Mouse (Mus musculus): ENCODE data around the gene Galnt2. TPM values are rescaled to one million over a fixed set of nuclear protein-coding genes. Genes with fewer than 3 reads are reported as not detected.
A peak's percentile ranks its signal among the peaks of the same experiment; 100 is the strongest.

Galnt2 gene
- polyA plus RNA-seq, 1 experiment from 2014 or later, result 129 TPM

- in situ Hi-C loops (cut with MboI; ENCODE audit: low pct_unique_long_range_greater_than_20kb), result no loop called here
- no peaks in the 10 kb centered on the region for H3K27me3 ChIP-seq
- no peak for ATAC-seq
- DNase-seq (ENCODE audit: low read depth, low spot score), result no peak
- CTCF ChIA-PET, result interaction anchor here (0.7 to 3.5 kb wide), 6 partner anchors 10 to 28 kb away, joined by 3 to 20 read pairs (median 4); no protein-coding TSS in a partner anchor
- no peak for TF ChIP-seq CTCF (IDR thresholded peaks at IDR 0.05)
- POLR2A ChIA-PET, result no interaction called here
Observed at GRCm38 (mm10) chr8:124318612-124319315, 87.6 kb downstream of the Galnt2 start.

- ATAC-seq (no peak), DNase-seq (ENCODE audit: low read depth, low spot score) (no peak)
- no peak for TF ChIP-seq CTCF (IDR thresholded peaks at IDR 0.05)
- ChIA-PET POLR2A (no interaction called here), CTCF (interaction anchor here (1.3 to 1.4 kb wide), 2 partner anchors 10 to 21 kb away, joined by 3 to 6 read pairs; no protein-coding TSS in a partner anchor)
- in situ Hi-C loops (cut with MboI; ENCODE audit: low pct_unique_long_range_greater_than_20kb), result no loop called here
- no peaks in the 10 kb centered on the region for H3K27me3 ChIP-seq
Observed at GRCm38 (mm10) chr8:124319316-124319652, 88.1 kb downstream of the Galnt2 start.

- DNase-seq (ENCODE audit: low read depth, low spot score) (no peak), ATAC-seq (no peak)
- in situ Hi-C loops (cut with MboI; ENCODE audit: low pct_unique_long_range_greater_than_20kb), result no loop called here
- ChIA-PET POLR2A (interaction anchor here (0.7 to 1.8 kb wide), 3 partner anchors 10 to 56 kb away, joined by 3 to 8 read pairs (median 3); no protein-coding TSS in a partner anchor), CTCF (interaction anchor here (1.2 kb wide), 1 partner anchor 81 kb away, joined by 3 read pairs; no protein-coding TSS in a partner anchor)
- no peaks in the 10 kb centered on the region for H3K27me3 ChIP-seq
- no peak for TF ChIP-seq CTCF (IDR thresholded peaks at IDR 0.05)
Observed at GRCm38 (mm10) chr8:124321227-124321840, 90.1 kb downstream of the Galnt2 start.

- ATAC-seq (no peak), DNase-seq (ENCODE audit: low read depth, low spot score) (no peak)
- in situ Hi-C loops (cut with MboI; ENCODE audit: low pct_unique_long_range_greater_than_20kb), result no loop called here
- no peaks in the 10 kb centered on the region for H3K27me3 ChIP-seq
- CTCF ChIA-PET, result no interaction called here
- no peak for TF ChIP-seq CTCF (IDR thresholded peaks at IDR 0.05)
- POLR2A ChIA-PET, result no interaction called here
Observed at GRCm38 (mm10) chr8:124323356-124323755, 92.2 kb downstream of the Galnt2 start.

- DNase-seq (ENCODE audit: low read depth, low spot score), result no peak
- ATAC-seq, result no peak
- no peaks in the 10 kb centered on the region for H3K27me3 ChIP-seq
- TF ChIP-seq CTCF (IDR thresholded peaks at IDR 0.05), result no peak
- ChIA-PET POLR2A (interaction anchor here (1.2 kb wide), 1 partner anchor 11 kb away, joined by 3 read pairs; no protein-coding TSS in a partner anchor), CTCF (interaction anchor here (0.8 to 1.4 kb wide), 2 partner anchors 10 to 21 kb away, joined by 3 to 6 read pairs; no protein-coding TSS in a partner anchor)
- in situ Hi-C loops (cut with MboI; ENCODE audit: low pct_unique_long_range_greater_than_20kb), result no loop called here
Observed at GRCm38 (mm10) chr8:124328259-124328658, 97.1 kb downstream of the Galnt2 start.

GRCm38 (mm10) chr8:124329690-124330089, 98.5 kb downstream of the Galnt2 start:
- ChIA-PET POLR2A (interaction anchor here (1.2 kb wide), 1 partner anchor 12 kb away, joined by 3 read pairs; no protein-coding TSS in a partner anchor), CTCF (interaction anchor here (1.2 to 1.4 kb wide), 2 partner anchors 9 to 11 kb away, joined by 3 to 6 read pairs; no protein-coding TSS in a partner anchor)
- no peaks in the 10 kb centered on the region for H3K27me3 ChIP-seq
- ATAC-seq (no peak), DNase-seq (ENCODE audit: low read depth, low spot score) (no peak)
- in situ Hi-C loops (cut with MboI; ENCODE audit: low pct_unique_long_range_greater_than_20kb), result no loop called here
- TF ChIP-seq CTCF (IDR thresholded peaks at IDR 0.05), result no peak

- ATAC-seq (peak; percentile 13), DNase-seq (ENCODE audit: low read depth, low spot score) (no peak)
- POLR2A ChIA-PET, result interaction anchor here (1.2 to 2.0 kb wide), 3 partner anchors 9 to 13 kb away, joined by 4 to 8 read pairs (median 4); no protein-coding TSS in a partner anchor
- no peaks in the 10 kb centered on the region for H3K27me3 ChIP-seq
- no peak for TF ChIP-seq CTCF (IDR thresholded peaks at IDR 0.05)
- CTCF ChIA-PET, result interaction anchor here (1.2 kb wide), 1 partner anchor 12 kb away, joined by 3 read pairs; no protein-coding TSS in a partner anchor
- in situ Hi-C loops (cut with MboI; ENCODE audit: low pct_unique_long_range_greater_than_20kb), result no loop called here
Observed at GRCm38 (mm10) chr8:124330433-124330832, 99.2 kb downstream of the Galnt2 start.

- CTCF ChIA-PET, result interaction anchor here (0.7 to 1.5 kb wide), 6 partner anchors 9 to 263 kb away, joined by 3 to 5 read pairs (median 3); no protein-coding TSS in a partner anchor
- DNase-seq (ENCODE audit: low read depth, low spot score), result peak; percentile 75
- no peaks in the 10 kb centered on the region for H3K27me3 ChIP-seq
Observed at GRCm38 (mm10) chr8:124331094-124331493, 99.9 kb downstream of the Galnt2 start.

GRCm38 (mm10) chr8:124331706-124332105, 100.5 kb downstream of the Galnt2 start:
- ATAC-seq (peak; percentile 50), DNase-seq (ENCODE audit: low read depth, low spot score) (peak; percentile 94)
- in situ Hi-C loops (cut with MboI; ENCODE audit: low pct_unique_long_range_greater_than_20kb), result no loop called here
- POLR2A ChIA-PET, result interaction anchor here (0.9 to 2.0 kb wide), 3 partner anchors 8 to 31 kb away, joined by 4 to 8 read pairs (median 4); no protein-coding TSS in a partner anchor
- H3K27me3 ChIP-seq, result no peaks in the 10 kb centered on the region
- TF ChIP-seq CTCF (IDR thresholded peaks at IDR 0.05), result no peak
- CTCF ChIA-PET, result interaction anchor here (0.7 to 1.5 kb wide), 6 partner anchors 9 to 264 kb away, joined by 3 to 5 read pairs (median 3); no protein-coding TSS in a partner anchor

More at GRCm38 (mm10) chr8:124331094-124331493, 99.9 kb downstream of the Galnt2 start:
- TF ChIP-seq CTCF (IDR thresholded peaks at IDR 0.05), result no peak
- in situ Hi-C loops (cut with MboI; ENCODE audit: low pct_unique_long_range_greater_than_20kb), result no loop called here
- POLR2A ChIA-PET, result interaction anchor here (0.9 to 2.0 kb wide), 4 partner anchors 9 to 31 kb away, joined by 4 to 8 read pairs (median 4); no protein-coding TSS in a partner anchor
- peak; percentile 82 for ATAC-seq

- CTCF ChIA-PET, result interaction anchor here (1.6 kb wide), 1 partner anchor 18 kb away, joined by 4 read pairs; no protein-coding TSS in a partner anchor
- in situ Hi-C loops (cut with MboI; ENCODE audit: low pct_unique_long_range_greater_than_20kb), result no loop called here
- no peak for DNase-seq (ENCODE audit: low read depth, low spot score)
- H3K27me3 ChIP-seq, result no peaks in the 10 kb centered on the region
- ATAC-seq, result no peak
- TF ChIP-seq CTCF (IDR thresholded peaks at IDR 0.05), result no peak
- POLR2A ChIA-PET, result no interaction called here
Observed at GRCm38 (mm10) chr8:124336302-124336701, 105.1 kb downstream of the Galnt2 start.
